Mouse (Mus musculus) myocyte (in vitro differentiated cells): ENCODE results near the gene Slc12a8.

Experiments
- E2F4 ChIP-seq: IDR thresholded peaks from one replicate; pipeline ENCODE4 v1.6.1; 2011; ENCODE audit warnings: mild to moderate bottlenecking, control low read depth, moderate library complexity; ENCODE audit not compliant: insufficient read depth
- MAX ChIP-seq: IDR thresholded peaks from one replicate; pipeline ENCODE4 v1.6.1; 2011; ENCODE audit warnings: low read depth, mild to moderate bottlenecking, control low read depth
- MYOD1 ChIP-seq, 3 experiments: IDR thresholded peaks; one replicate each; pipeline ENCODE4 v1.6.1; 2011; ENCODE audit warnings: control low read depth in 2 of 3, low read depth in 2 of 3, mild to moderate bottlenecking in 2 of 3, moderate library complexity in 1 of 3; ENCODE audit not compliant: insufficient read length in 2 of 3, control insufficient read depth in 1 of 3
- POLR2A ChIP-seq: IDR thresholded peaks from one replicate; pipeline ENCODE4 v1.6.1; 2011; ENCODE audit warnings: low read depth, mild to moderate bottlenecking, control low read depth, moderate library complexity; ENCODE audit not compliant: insufficient read length
- POLR2AphosphoS2 ChIP-seq: IDR thresholded peaks from one replicate; pipeline ENCODE4 v1.6.1; 2011; ENCODE audit warnings: low read depth, control low read depth; ENCODE audit not compliant: insufficient read length
- TCF12 ChIP-seq: IDR thresholded peaks from one replicate; pipeline ENCODE4 v1.6.1; 2011; ENCODE audit warnings: mild to moderate bottlenecking, control low read depth; ENCODE audit not compliant: poor library complexity, insufficient read depth, severe bottlenecking
- USF1 ChIP-seq: IDR thresholded peaks from one replicate; pipeline ENCODE4 v1.6.1; 2011; ENCODE audit warnings: low read depth, mild to moderate bottlenecking, control low read depth, moderate library complexity

GRCm38 (mm10) chr16:33482309-33482708 is 34.8 kb upstream of the Slc12a8 start:
- TF ChIP-seq POLR2A (no peak), USF1 (no peak), TCF12 (no peak), E2F4 (no peak), POLR2AphosphoS2 (no peak), MYOD1 (IDR thresholded peaks at IDR 0.05; ENCODE audit: control insufficient read depth in 1 of 3, insufficient read length in 2 of 3, low read depth in 2 of 3) (no peak), MAX (no peak)
